Mouse (Mus musculus) embryonic fibroblast, embryonic 13.5 days (primary cell): Measurements from ENCODE around the gene Serac1.

Experiments
- CTCF ChIP-seq: IDR thresholded peaks from 2 replicates; pipeline ENCODE4 v1.5.1; 2011; ENCODE audit warnings: mild to moderate bottlenecking, control low read depth, low read length, moderate library complexity, borderline replicate concordance; ENCODE audit not compliant: insufficient read depth
- POLR2A ChIP-seq: IDR thresholded peaks from 2 replicates; pipeline ENCODE4 v1.6.1; 2011; ENCODE audit warnings: low read depth, mild to moderate bottlenecking, control low read depth, low read length, moderate library complexity

GRCm38 (mm10) chr17:6013079-6013478 is 66.5 kb downstream of the Serac1 start:
- no peak for TF ChIP-seq CTCF
- no peak for TF ChIP-seq POLR2A
